Mouse (Mus musculus) monocyte, adult 5-6 weeks (primary cell): ENCODE measurements at regions not wholly inside any gene's neighbourhood (a gene's known extent, or its start where the extent isn't known, plus 50 kb on each side); places are given as distances from the start of the nearest gene placed in this dataset.
"Not testable (repeated sequence)": the region's sequence is repeated elsewhere in the genome, so short reads cannot be mapped to it uniquely, and the experiment has no call there.

Experiments
- ATAC-seq: fragments of 153-309, 156-312 bp; replicated peaks from 2 replicates; pipeline ENCODE4 v1.8.0; 2017; ENCODE audit warnings: mild to moderate bottlenecking; ENCODE audit not compliant: low TSS enrichment, insufficient number of reproducible peaks, severe bottlenecking, poor library complexity, low FRiP score

GRCm38 (mm10) chr13:86494721-86495120 is 448.0 kb upstream of the Cox7c start:
- ATAC-seq: no peak

GRCm38 (mm10) chr13:86468752-86469151 is 422.0 kb upstream of the Cox7c start:
- ATAC-seq: 0 out of 2 replicates have a peak, but pooled peaks have one; percentile 13

GRCm38 (mm10) chr13:86422646-86423045 is 375.9 kb upstream of the Cox7c start:
- no peak for ATAC-seq

- no peak for ATAC-seq
Measured at GRCm38 (mm10) chr13:86381363-86381762, 334.7 kb upstream of the Cox7c start.

- ATAC-seq: not testable (repeated sequence)
Measured at GRCm38 (mm10) chr13:86379168-86379567, 332.5 kb upstream of the Cox7c start.

GRCm38 (mm10) chr13:86375836-86376235 is 329.1 kb upstream of the Cox7c start:
- no peak for ATAC-seq

GRCm38 (mm10) chr13:86345931-86346330 is 299.2 kb upstream of the Cox7c start:
- ATAC-seq: no peak

- ATAC-seq: no peak
Measured at GRCm38 (mm10) chr13:86344922-86345694, 298.4 kb upstream of the Cox7c start.

GRCm38 (mm10) chr13:86336471-86336870 is 289.8 kb upstream of the Cox7c start:
- no peak for ATAC-seq
